Mouse (Mus musculus) ZHBTc4 (cell line): Measurements from ENCODE around the gene Rplp2.
A peak's percentile ranks its signal among the peaks of the same experiment; 100 is the strongest.
"Not testable (repeated sequence)": the region's sequence is repeated elsewhere in the genome, so short reads cannot be mapped to it uniquely, and the experiment has no call there.

Experiments
- DNase-seq: peaks from one replicate; pipeline ENCODE4 v3.0.0-alpha.2; 2011; ENCODE audit warnings: low read depth, low spot score

Rplp2 gene

GRCm38 (mm10) chr7:141443828-141444237, 3.3 kb upstream of the Rplp2 start, which contains the start of gene Pidd1:
Pidd1 (minus strand) TSS chr7:141444025.
- peak; percentile 94 for DNase-seq

GRCm38 (mm10) chr7:141446374-141446773, 796 bp upstream of the Rplp2 start:
- DNase-seq, result not testable (repeated sequence)

GRCm38 (mm10) chr7:141451928-141452327, 4.8 kb downstream of the Rplp2 start:
- DNase-seq, result peak; percentile 66

GRCm38 (mm10) chr7:141453636-141454035, 6.5 kb downstream of the Rplp2 start:
- DNase-seq, result no peak

GRCm38 (mm10) chr7:141454967-141455551, 7.9 kb downstream of the Rplp2 start, which contains the start of gene Pnpla2:
Pnpla2 (plus strand) TSS chr7:141455198.
- peak; percentile 98 for DNase-seq

- peak; percentile 62 for DNase-seq
These were observed 8.6 kb downstream of the Rplp2 start for GRCm38 (mm10) chr7:141455610-141456314.

- no peak for DNase-seq
These were observed 9.6 kb downstream of the Rplp2 start for GRCm38 (mm10) chr7:141456739-141457138.

- DNase-seq, result no peak
These were observed 10.1 kb downstream of the Rplp2 start for GRCm38 (mm10) chr7:141457236-141457635.

- DNase-seq, result peak; percentile 61
These were observed 11.0 kb downstream of the Rplp2 start for GRCm38 (mm10) chr7:141457986-141458660.

- DNase-seq, result no peak
These were observed 11.5 kb downstream of the Rplp2 start for GRCm38 (mm10) chr7:141458661-141459060.

GRCm38 (mm10) chr7:141459301-141459711, 12.1 kb downstream of the Rplp2 start:
- DNase-seq, result peak; percentile 74

GRCm38 (mm10) chr7:141460001-141460390, 12.8 kb downstream of the Rplp2 start:
- no peak for DNase-seq

GRCm38 (mm10) chr7:141460391-141461113, 13.4 kb downstream of the Rplp2 start, which contains the start of gene Cracr2b:
Cracr2b (plus strand) TSS chr7:141461094.
- no peak for DNase-seq

GRCm38 (mm10) chr7:141461521-141462332, 14.6 kb downstream of the Rplp2 start:
- no peak for DNase-seq

GRCm38 (mm10) chr7:141462333-141462821, 15.2 kb downstream of the Rplp2 start:
- no peak for DNase-seq

- DNase-seq, result no peak
These were observed 16.8 kb downstream of the Rplp2 start for GRCm38 (mm10) chr7:141463824-141464602.

GRCm38 (mm10) chr7:141464603-141465201, 17.5 kb downstream of the Rplp2 start:
- DNase-seq, result peak; percentile 64

- no peak for DNase-seq
These were observed 18.3 kb downstream of the Rplp2 start for GRCm38 (mm10) chr7:141465388-141466044.

- no peak for DNase-seq
These were observed 18.9 kb downstream of the Rplp2 start for GRCm38 (mm10) chr7:141466045-141466394.
